Mouse (Mus musculus): ENCODE data around the gene Tuft1. TPM values are rescaled to one million over a fixed set of nuclear protein-coding genes. Genes with fewer than 3 reads are reported as not detected.

The Tuft1 gene
- polyA plus RNA-seq, 1 experiment from 2014 or later = 5.3 TPM

DNA sequence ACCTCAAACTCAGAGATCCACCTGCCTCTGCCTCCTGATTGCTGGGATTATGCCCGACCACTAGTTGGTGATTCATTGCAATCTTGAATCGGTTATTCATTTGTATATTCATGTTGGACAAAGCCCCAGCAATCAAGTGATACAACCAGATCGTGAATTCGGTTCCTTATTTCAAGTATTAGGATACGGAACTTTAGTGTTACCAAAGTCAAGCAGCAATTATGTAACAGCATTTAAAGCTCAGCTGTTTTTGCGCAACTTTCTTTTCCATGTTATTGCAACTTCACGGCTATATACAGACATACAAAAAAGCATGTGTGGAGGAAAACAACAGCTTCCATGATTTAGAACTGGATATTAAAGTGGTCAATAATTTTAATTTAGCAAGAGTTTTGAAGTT, 75.7 kb downstream of the Tuft1 start:
- no peak for ATAC-seq (replicated peaks; ENCODE audit: insufficient number of reproducible peaks, insufficient read depth, low FRiP score, low read depth)
- no peaks in the 10 kb centered on the region for H3K27me3 ChIP-seq
- H3K9me3 ChIP-seq (replicated peaks) = no peaks in the 10 kb centered on the region
- 68% methylated on average over 7 of the region's 7 CpGs for WGBS
- peak overlapping the region; percentile 39; the same call in 1 of the 2 replicates for H3K4me2 ChIP-seq
- H3K36me3 ChIP-seq = no peaks in the 10 kb centered on the region
- no peak overlapping the region for H3K27ac ChIP-seq
- H3K4me3 ChIP-seq = peak overlapping the region; percentile 91
- no peak overlapping the region for H3K9ac ChIP-seq
- peaks cover 18% of the 10 kb centered on the region for H3K4me1 ChIP-seq (replicated peaks)

DNA sequence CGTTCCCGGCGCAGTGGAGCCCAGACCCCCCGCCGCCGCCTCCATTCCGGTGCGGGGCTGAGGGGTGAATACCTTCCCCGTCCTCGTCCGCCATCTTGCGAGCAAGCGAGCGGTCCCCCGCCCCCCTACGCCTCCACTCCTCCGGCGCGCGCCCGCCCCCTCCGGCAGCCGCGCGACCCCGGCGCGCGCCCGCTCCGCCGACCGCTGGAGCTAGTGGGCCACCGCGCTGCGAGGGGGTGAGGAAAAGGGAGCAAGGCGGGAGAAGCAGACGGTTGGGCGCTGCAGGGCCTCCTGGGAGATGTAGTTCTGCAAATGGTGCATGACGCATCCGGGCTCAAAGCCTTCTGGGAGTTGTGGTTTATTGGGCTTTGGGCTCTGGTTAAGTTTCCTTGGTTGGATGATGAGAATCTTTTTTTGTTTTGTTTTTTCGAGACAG, 76.2 kb downstream of the Tuft1 start, which contains the start of gene Snx27:
TSS of gene Snx27 (minus strand) at position 261 of the 436 bp plus-strand sequence.
- no peaks in the 10 kb centered on the region for H3K36me3 ChIP-seq
- H3K4me3 ChIP-seq = peak within 1 kb of the TSS; percentile 91
- H3K27me3 ChIP-seq = no peaks in the 10 kb centered on the region
- WGBS = 1% methylated on average over 36 of the region's 42 CpGs
- H3K27ac ChIP-seq = peak within 1 kb of the TSS; percentile 92
- H3K4me2 ChIP-seq = peak within 1 kb of the TSS; percentile 76
- no peaks in the 10 kb centered on the region for H3K9me3 ChIP-seq (replicated peaks)
- peak; percentile 99 for ATAC-seq (replicated peaks; ENCODE audit: insufficient number of reproducible peaks, insufficient read depth, low FRiP score, low read depth)
- H3K4me1 ChIP-seq (replicated peaks) = peaks cover 18% of the 10 kb centered on the region
- peak within 1 kb of the TSS; percentile 91 for H3K9ac ChIP-seq

- Histone ChIP-seq H3K4me1 (replicated peaks) (peaks cover 18% of the 10 kb centered on the region), H3K9me3 (replicated peaks) (no peaks in the 10 kb centered on the region), H3K4me3 (peak overlapping the region; percentile 91), H3K27ac (peak overlapping the region; percentile 92), H3K36me3 (no peaks in the 10 kb centered on the region), H3K9ac (peak overlapping the region; percentile 91), H3K27me3 (no peaks in the 10 kb centered on the region), H3K4me2 (peak overlapping the region; percentile 76)
- peak; percentile 74 for ATAC-seq (replicated peaks; ENCODE audit: insufficient number of reproducible peaks, insufficient read depth, low FRiP score, low read depth)
- WGBS = under 1% methylated on average over 48 of the region's 48 CpGs
Measured at GRCm38 (mm10) chr3:94581793-94582455, 76.7 kb downstream of the Tuft1 start.

DNA sequence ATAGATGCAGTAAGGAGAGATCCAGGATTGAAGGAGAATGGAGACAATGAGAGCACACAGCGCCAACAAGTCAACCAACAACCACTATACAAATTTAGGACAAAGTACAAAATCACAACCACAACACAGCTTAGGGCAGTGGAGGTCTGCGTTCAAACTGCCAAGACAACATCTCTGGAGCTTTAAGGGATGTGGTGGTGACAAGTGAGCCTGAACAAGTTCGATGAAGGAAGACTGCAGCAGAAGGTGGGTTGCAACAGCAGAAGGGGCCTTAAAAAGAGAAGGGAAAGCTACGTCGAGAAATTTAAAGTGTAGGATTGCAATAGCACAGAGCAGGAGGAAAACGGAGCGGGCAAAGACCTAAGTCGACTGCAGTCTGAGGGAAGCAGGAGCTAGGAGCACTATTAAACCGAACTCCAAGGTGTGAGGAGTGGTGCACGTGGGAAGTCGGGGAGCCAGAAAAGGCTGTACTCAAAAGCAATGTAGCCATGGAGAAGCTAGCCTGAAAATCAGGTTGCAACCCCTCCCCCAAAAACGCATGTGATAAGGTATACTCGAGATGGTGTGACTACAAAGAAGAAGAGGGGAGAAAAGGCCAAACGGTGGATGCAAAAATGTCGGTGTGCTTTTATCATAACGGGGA, 77.4 kb downstream of the Tuft1 start:
- H3K27ac ChIP-seq = peak overlapping the region; percentile 92
- ATAC-seq (replicated peaks; ENCODE audit: insufficient number of reproducible peaks, insufficient read depth, low FRiP score, low read depth) = no peak

GRCm38 (mm10) chr3:94574506-94574905, 84.2 kb downstream of the Tuft1 start:
- no peak overlapping the region for H3K4me2 ChIP-seq
- ATAC-seq (replicated peaks; ENCODE audit: insufficient number of reproducible peaks, insufficient read depth, low FRiP score, low read depth) = no peak
- H3K4me3 ChIP-seq = no peak overlapping the region
- no peaks in the 10 kb centered on the region for H3K36me3 ChIP-seq
- WGBS = 55% methylated on average over 6 of the region's 6 CpGs
- H3K9me3 ChIP-seq (replicated peaks) = no peaks in the 10 kb centered on the region
- no peaks in the 10 kb centered on the region for H3K27me3 ChIP-seq
- H3K27ac ChIP-seq = no peak overlapping the region
- H3K9ac ChIP-seq = no peak overlapping the region
- peaks cover 6% of the 10 kb centered on the region; the same call in 1 of the 2 replicates for H3K4me1 ChIP-seq (replicated peaks)

More for the DNA sequence above, 77.4 kb downstream of the Tuft1 start:
- WGBS = 4% methylated on average over 16 of the region's 16 CpGs
- Histone ChIP-seq H3K4me1 (replicated peaks) (peaks cover 18% of the 10 kb centered on the region), H3K9ac (peak overlapping the region; percentile 91), H3K4me3 (peak overlapping the region; percentile 91), H3K36me3 (no peaks in the 10 kb centered on the region), H3K4me2 (peak overlapping the region; percentile 76), H3K27me3 (no peaks in the 10 kb centered on the region), H3K9me3 (replicated peaks) (no peaks in the 10 kb centered on the region)

DNA sequence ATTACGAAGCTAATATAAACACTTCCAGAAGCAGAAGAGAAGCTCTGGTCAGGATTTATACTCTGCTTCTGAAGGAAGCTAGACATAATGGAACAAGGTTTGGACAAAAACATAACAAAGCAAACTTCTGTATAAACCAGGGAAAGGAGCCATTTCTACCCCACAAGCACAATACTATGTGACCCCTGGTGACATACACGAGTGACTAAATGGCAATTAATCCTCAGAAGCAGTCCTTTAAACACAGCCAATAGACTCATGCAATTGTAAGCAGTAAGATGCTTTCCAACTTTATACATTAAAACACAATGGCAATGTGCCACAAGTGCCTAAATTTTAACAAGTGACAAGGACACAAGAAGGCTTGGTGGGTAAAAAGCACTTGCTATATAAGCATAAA, 91.4 kb downstream of the Tuft1 start:
- no peak for ATAC-seq (replicated peaks; ENCODE audit: insufficient number of reproducible peaks, insufficient read depth, low FRiP score, low read depth)
- 64% methylated on average over 2 of the region's 2 CpGs for WGBS

GRCm38 (mm10) chr3:94565557-94565956, 93.1 kb downstream of the Tuft1 start:
- no peaks in the 10 kb centered on the region for H3K36me3 ChIP-seq
- H3K4me3 ChIP-seq = no peak overlapping the region
- H3K4me1 ChIP-seq (replicated peaks) = peaks cover 12% of the 10 kb centered on the region
- H3K9ac ChIP-seq = no peak overlapping the region
- no peak for ATAC-seq (replicated peaks; ENCODE audit: insufficient number of reproducible peaks, insufficient read depth, low FRiP score, low read depth)
- WGBS = 71% methylated on average over 2 of the region's 2 CpGs
- no peaks in the 10 kb centered on the region for H3K27me3 ChIP-seq
- H3K9me3 ChIP-seq (replicated peaks) = no peaks in the 10 kb centered on the region
- no peak overlapping the region for H3K4me2 ChIP-seq
- H3K27ac ChIP-seq = no peak overlapping the region

More for the DNA sequence above, 91.4 kb downstream of the Tuft1 start:
- Histone ChIP-seq H3K4me3 (no peak overlapping the region), H3K9ac (no peak overlapping the region), H3K4me2 (no peak overlapping the region), H3K27me3 (no peaks in the 10 kb centered on the region), H3K9me3 (replicated peaks) (no peaks in the 10 kb centered on the region), H3K4me1 (replicated peaks) (peaks cover 10% of the 10 kb centered on the region), H3K36me3 (no peaks in the 10 kb centered on the region), H3K27ac (no peak overlapping the region)

DNA sequence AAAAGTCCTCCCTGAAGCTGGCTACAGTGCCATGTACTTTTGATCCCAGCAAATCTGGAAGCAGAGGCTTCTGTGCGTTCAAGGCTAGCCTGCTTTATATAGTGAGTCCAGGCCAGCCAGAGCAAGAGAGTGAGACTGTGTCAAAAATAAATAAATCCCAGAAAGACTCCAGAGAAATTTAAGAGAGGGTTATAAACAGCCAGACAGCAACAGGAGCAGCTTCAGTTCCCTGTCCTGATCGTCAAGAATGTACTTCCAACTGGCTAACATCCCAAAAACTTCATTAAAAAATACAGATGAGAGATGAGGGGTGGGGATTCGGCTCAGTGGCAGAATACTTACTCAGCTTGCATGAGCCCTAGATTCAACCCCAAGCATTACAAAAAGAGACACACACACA, 93.5 kb downstream of the Tuft1 start:
- no peak for ATAC-seq (replicated peaks; ENCODE audit: insufficient number of reproducible peaks, insufficient read depth, low FRiP score, low read depth)
- WGBS = 37% methylated on average over 3 of the region's 3 CpGs
- Histone ChIP-seq H3K9me3 (replicated peaks) (no peaks in the 10 kb centered on the region), H3K4me2 (no peak overlapping the region), H3K27ac (no peak overlapping the region; the same call in 1 of the 2 replicates), H3K4me3 (no peak overlapping the region), H3K27me3 (no peaks in the 10 kb centered on the region), H3K9ac (no peak overlapping the region), H3K4me1 (replicated peaks) (peaks cover 12% of the 10 kb centered on the region), H3K36me3 (0 out of 2 replicates have a peak, but pooled peaks cover 1% of the 10 kb centered on the region)

DNA sequence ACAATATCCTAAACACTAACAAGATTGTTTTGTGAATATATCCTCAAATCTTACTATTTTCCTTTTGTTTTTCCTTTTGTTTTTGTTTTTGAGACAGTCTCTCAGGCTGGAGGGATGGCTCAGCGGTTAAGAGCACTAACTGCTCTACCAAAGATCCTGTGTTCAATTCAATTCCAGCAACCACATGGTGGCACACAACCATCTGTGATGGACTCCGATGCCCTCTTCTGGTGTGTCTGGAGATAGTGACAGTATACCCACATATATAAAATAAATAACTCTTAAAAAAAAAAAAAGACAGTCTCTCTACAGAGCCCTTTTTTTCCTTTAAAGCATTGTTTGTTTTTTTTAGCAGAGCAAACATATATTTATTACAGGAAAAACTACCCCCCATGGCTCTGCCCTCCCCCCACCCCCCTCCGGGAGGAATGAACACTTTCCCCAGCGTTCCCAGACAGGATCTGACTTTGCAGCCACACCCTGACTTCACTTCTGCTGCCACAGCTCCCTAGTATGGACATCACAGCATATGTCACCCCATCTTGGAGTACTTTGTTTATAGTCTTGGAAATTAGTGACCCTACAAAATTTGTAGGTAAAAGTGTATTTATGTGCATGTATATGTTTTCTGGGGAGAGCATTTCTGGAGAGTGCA, 94.2 kb downstream of the Tuft1 start:
- Histone ChIP-seq H3K9ac (no peak overlapping the region), H3K4me2 (no peak overlapping the region), H3K9me3 (replicated peaks) (no peaks in the 10 kb centered on the region), H3K4me3 (no peak overlapping the region), H3K27me3 (no peaks in the 10 kb centered on the region), H3K4me1 (replicated peaks) (peaks cover 12% of the 10 kb centered on the region), H3K36me3 (0 out of 2 replicates have a peak, but pooled peaks cover 8% of the 10 kb centered on the region), H3K27ac (no peak overlapping the region)
- 70% methylated on average over 4 of the region's 4 CpGs for WGBS
- no peak for ATAC-seq (replicated peaks; ENCODE audit: insufficient number of reproducible peaks, insufficient read depth, low FRiP score, low read depth)

DNA sequence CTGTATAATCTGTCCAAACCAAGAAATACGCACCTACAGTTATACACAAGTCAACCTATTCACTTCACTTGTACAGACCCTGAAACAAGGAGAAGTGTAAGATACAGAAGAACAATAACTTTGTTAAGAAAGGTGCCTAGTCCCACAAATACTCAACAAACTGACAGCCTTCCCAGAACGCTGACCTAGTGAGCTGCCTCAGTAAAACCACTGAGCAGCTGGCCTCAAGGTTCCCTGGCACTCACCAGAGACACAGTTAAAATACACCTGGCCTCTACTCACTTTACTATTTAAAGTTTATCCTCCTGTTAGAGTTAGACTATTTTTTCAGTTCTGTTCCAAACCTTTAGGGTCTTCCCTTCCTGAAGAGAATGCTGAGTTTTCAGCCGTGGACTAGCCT, 95.5 kb downstream of the Tuft1 start:
- Histone ChIP-seq H3K27me3 (no peaks in the 10 kb centered on the region), H3K4me3 (no peak overlapping the region), H3K9me3 (replicated peaks) (no peaks in the 10 kb centered on the region), H3K4me1 (replicated peaks) (peaks cover 12% of the 10 kb centered on the region), H3K4me2 (no peak overlapping the region), H3K36me3 (peaks cover 16% of the 10 kb centered on the region; the same call in 1 of the 2 replicates), H3K27ac (no peak overlapping the region), H3K9ac (no peak overlapping the region)
- no peak for ATAC-seq (replicated peaks; ENCODE audit: insufficient number of reproducible peaks, insufficient read depth, low FRiP score, low read depth)
- WGBS = 83% methylated on average over 3 of the region's 3 CpGs

Data from heart, embryonic 15.5 days (tissue).